Mouse (Mus musculus): ENCODE data around the gene Id2. TPM values are rescaled to one million over a fixed set of nuclear protein-coding genes. Genes with fewer than 3 reads are reported as not detected.
A peak's percentile ranks its signal among the peaks of the same experiment; 100 is the strongest.

Gene Id2
- polyA plus RNA-seq, 1 experiment from 2014 or later, result 111 TPM

GRCm38 (mm10) chr12:25060901-25061300 lies 36.0 kb downstream of the Id2 start:
- Histone ChIP-seq H3K4me2 (no peak overlapping the region), H3K4me1 (no peaks in the 10 kb centered on the region), H3K9me3 (replicated peaks) (no peaks in the 10 kb centered on the region), H3K27me3 (replicated peaks) (no peaks in the 10 kb centered on the region), H3K36me3 (peaks cover 33% of the 10 kb centered on the region), H3K27ac (no peak overlapping the region), H3K9ac (no peak overlapping the region), H3K4me3 (no peak overlapping the region)
- no peak for ATAC-seq
- WGBS (ENCODE audit: insufficient replicate concordance), result 80% methylated on average over 7 of the region's 7 CpGs

GRCm38 (mm10) chr12:25059487-25060200 lies 37.3 kb downstream of the Id2 start:
- no peak for ATAC-seq
- Histone ChIP-seq H3K4me3 (no peak overlapping the region), H3K9me3 (replicated peaks) (no peaks in the 10 kb centered on the region), H3K4me2 (no peak overlapping the region), H3K36me3 (peaks cover 44% of the 10 kb centered on the region), H3K27me3 (replicated peaks) (no peaks in the 10 kb centered on the region), H3K4me1 (no peaks in the 10 kb centered on the region), H3K9ac (no peak overlapping the region), H3K27ac (no peak overlapping the region)
- WGBS (ENCODE audit: insufficient replicate concordance), result 79% methylated on average over 9 of the region's 9 CpGs

GRCm38 (mm10) chr12:25054963-25055362 lies 42.0 kb downstream of the Id2 start:
- Histone ChIP-seq H3K9me3 (replicated peaks) (no peaks in the 10 kb centered on the region), H3K27me3 (replicated peaks) (no peaks in the 10 kb centered on the region), H3K4me3 (no peak overlapping the region), H3K4me1 (no peaks in the 10 kb centered on the region), H3K27ac (no peak overlapping the region), H3K4me2 (no peak overlapping the region), H3K36me3 (peaks cover 83% of the 10 kb centered on the region), H3K9ac (no peak overlapping the region)
- 72% methylated on average over 4 of the region's 4 CpGs for WGBS (ENCODE audit: insufficient replicate concordance)
- no peak for ATAC-seq

- peak; percentile 30; the same call in 1 of the 2 replicates for ATAC-seq
Measured at GRCm38 (mm10) chr12:25054511-25054910, 42.4 kb downstream of the Id2 start.

GRCm38 (mm10) chr12:25049253-25049652 lies 47.7 kb downstream of the Id2 start:
- Histone ChIP-seq H3K36me3 (peaks cover 37% of the 10 kb centered on the region), H3K4me2 (no peak overlapping the region), H3K27me3 (replicated peaks) (no peaks in the 10 kb centered on the region), H3K9me3 (replicated peaks) (no peaks in the 10 kb centered on the region), H3K4me3 (no peak overlapping the region), H3K27ac (no peak overlapping the region), H3K4me1 (no peaks in the 10 kb centered on the region), H3K9ac (no peak overlapping the region)
- ATAC-seq, result no peak
- 75% methylated on average over 5 of the region's 5 CpGs for WGBS (ENCODE audit: insufficient replicate concordance)

More at GRCm38 (mm10) chr12:25054511-25054910, 42.4 kb downstream of the Id2 start:
- 65% methylated on average over 7 of the region's 7 CpGs for WGBS (ENCODE audit: insufficient replicate concordance)
- Histone ChIP-seq H3K27ac (no peak overlapping the region), H3K9me3 (replicated peaks) (no peaks in the 10 kb centered on the region), H3K4me1 (no peaks in the 10 kb centered on the region), H3K9ac (no peak overlapping the region), H3K4me3 (no peak overlapping the region), H3K36me3 (peaks cover 82% of the 10 kb centered on the region), H3K4me2 (no peak overlapping the region), H3K27me3 (replicated peaks) (no peaks in the 10 kb centered on the region)

GRCm38 (mm10) chr12:25044579-25044978 lies 52.4 kb downstream of the Id2 start:
- WGBS (ENCODE audit: insufficient replicate concordance), result 79% methylated on average over 4 of the region's 4 CpGs
- H3K36me3 ChIP-seq, result peaks cover 40% of the 10 kb centered on the region

GRCm38 (mm10) chr12:25044056-25044455 lies 52.9 kb downstream of the Id2 start:
- Histone ChIP-seq H3K4me2 (no peak overlapping the region), H3K36me3 (peaks cover 40% of the 10 kb centered on the region), H3K9me3 (replicated peaks) (no peaks in the 10 kb centered on the region), H3K4me3 (no peak overlapping the region), H3K27ac (no peak overlapping the region), H3K27me3 (replicated peaks) (no peaks in the 10 kb centered on the region), H3K4me1 (no peaks in the 10 kb centered on the region), H3K9ac (no peak overlapping the region)
- 78% methylated on average over 2 of the region's 2 CpGs for WGBS (ENCODE audit: insufficient replicate concordance)
- no peak for ATAC-seq

More at GRCm38 (mm10) chr12:25044579-25044978, 52.4 kb downstream of the Id2 start:
- H3K4me1 ChIP-seq, result no peaks in the 10 kb centered on the region
- no peak for ATAC-seq
- H3K27ac ChIP-seq, result no peak overlapping the region
- H3K27me3 ChIP-seq (replicated peaks), result no peaks in the 10 kb centered on the region
- no peak overlapping the region for H3K9ac ChIP-seq
- H3K4me2 ChIP-seq, result no peak overlapping the region
- H3K4me3 ChIP-seq, result no peak overlapping the region
- no peaks in the 10 kb centered on the region for H3K9me3 ChIP-seq (replicated peaks)

Other genes with a start within 250 kb of the Id2 start
- gene Kidins220, start 122.2 kb downstream of the Id2 start, polyA plus RNA-seq (2016; fragmentation: Nextera tagmentation; extraction: Ambion mirVana), result 12.2 and 13.6 TPM in 2 replicates